In genomic region chr12:73998128-73998456, GRCm38 (mm10) we compare ENCODE assay signal across 8 mouse cellular contexts. TPM values are rescaled to one million over a fixed set of nuclear protein-coding genes. Genes with fewer than 3 reads are reported as not detected.
DNase-seq lines count a peak whose midpoint lies in the region; ATAC-seq and TF ChIP-seq lines count a peak whose summit lies in the region.

No protein-coding gene starts in this region.

- no peaks in the 10 kb centered on the region for H3K36me3 ChIP-seq in heart, embryonic 16.5 days (ENCODE audit: control insufficient read depth, insufficient read depth)
- no peaks in the 10 kb centered on the region for H3K36me3 ChIP-seq in heart, adult 2 months (ENCODE audit: control insufficient read depth, insufficient read depth, low read length)
- no peaks in the 10 kb centered on the region for H3K36me3 ChIP-seq in forebrain, embryonic 15.5 days
- H3K36me3 ChIP-seq in liver, embryonic 16.5 days (ENCODE audit: control insufficient read depth, insufficient read depth): no peaks in the 10 kb centered on the region

- no peak for TF ChIP-seq EP300 in heart, adult 2 months (IDR thresholded peaks at IDR 0.05; ENCODE audit: insufficient read depth, low read depth, low read length)

- H3K27me3 ChIP-seq in heart, embryonic 16.5 days (ENCODE audit: control insufficient read depth, insufficient read depth, low read length): peaks cover 28% of the 10 kb centered on the region
- H3K27me3 ChIP-seq in heart, adult 2 months (ENCODE audit: control insufficient read depth, insufficient read depth, low read length): peaks cover 15% of the 10 kb centered on the region
- H3K27me3 ChIP-seq in forebrain, embryonic 15.5 days: no peaks in the 10 kb centered on the region
- peaks cover 30% of the 10 kb centered on the region for H3K27me3 ChIP-seq in liver, embryonic 16.5 days (ENCODE audit: control insufficient read depth, insufficient read depth, low read depth, low read length)

- intact Hi-C loops in heart, adult 2 months (cut with DNase I): no loop called here

- H3K27ac ChIP-seq in heart, embryonic 16.5 days (ENCODE audit: low read length): no peak overlapping the region
- no peak overlapping the region for H3K27ac ChIP-seq in heart, adult 2 months
- H3K27ac ChIP-seq in forebrain, embryonic 15.5 days (replicated peaks): peak overlapping the region; percentile 75
- H3K27ac ChIP-seq in liver, embryonic 16.5 days (ENCODE audit: low read length): no peak overlapping the region

- TF ChIP-seq CTCF in heart, adult 2 months (IDR thresholded peaks at IDR 0.05): no peak

- 55% methylated on average over 5 of the region's 5 CpGs for whole genome bisulfite sequencing in heart, embryonic 16.5 days
- 48% methylated on average over 5 of the region's 5 CpGs for WGBS in heart, adult 2 months
- WGBS in forebrain, embryonic 15.5 days: 26% methylated on average over 5 of the region's 5 CpGs
- 31% methylated on average over 5 of the region's 5 CpGs for WGBS in liver, embryonic 16.5 days (ENCODE audit: insufficient replicate concordance)

- no peak overlapping the region for H3K9ac ChIP-seq in heart, embryonic 16.5 days (ENCODE audit: low read length)
- H3K9ac ChIP-seq in heart, adult 2 months (ENCODE audit: low read depth, low read length): no peak overlapping the region
- peak overlapping the region; percentile 80 for H3K9ac ChIP-seq in forebrain, embryonic 15.5 days (replicated peaks)
- H3K9ac ChIP-seq in liver, embryonic 16.5 days (ENCODE audit: low read depth, low read length): no peak overlapping the region

- no peak for ATAC-seq in heart, embryonic 16.5 days (replicated peaks; ENCODE audit: extremely low read depth, insufficient read depth, low FRiP score)
- no peak for ATAC-seq in forebrain, embryonic 15.5 days (replicated peaks)
- no peak for ATAC-seq in liver, embryonic 16.5 days (ENCODE audit: low read depth)
- no peak for ATAC-seq in cerebellum, adult (ENCODE audit: insufficient number of reproducible peaks, low FRiP score, low TSS enrichment)
- no peak for ATAC-seq in monocyte, adult 5-6 weeks (replicated peaks; ENCODE audit: insufficient number of reproducible peaks, low FRiP score, low TSS enrichment, poor library complexity, severe bottlenecking)

- peak overlapping the region; percentile 95 for H3K4me2 ChIP-seq in heart, embryonic 16.5 days (ENCODE audit: low read depth, low read length)
- H3K4me2 ChIP-seq in forebrain, embryonic 15.5 days (replicated peaks): peak overlapping the region; percentile 72
- H3K4me2 ChIP-seq in liver, embryonic 16.5 days (ENCODE audit: low read depth, low read length): no peak overlapping the region

- no peak for DNase-seq in heart, adult 2 months
- DNase-seq in R1 (ENCODE audit: low read depth, low spot score): peak; percentile 16
- no peak for DNase-seq in layer of hippocampus, adult 18-20 months (ENCODE audit: low spot score in 2 of 2)

- TF ChIP-seq POLR2A in heart, adult 2 months (IDR thresholded peaks at IDR 0.05; ENCODE audit: insufficient read depth, low read depth, low read length): no peak

- no peaks in the 10 kb centered on the region for H3K9me3 ChIP-seq in heart, embryonic 16.5 days (replicated peaks; ENCODE audit: control insufficient read depth, low read length)
- no peaks in the 10 kb centered on the region for H3K9me3 ChIP-seq in forebrain, embryonic 15.5 days
- no peaks in the 10 kb centered on the region for H3K9me3 ChIP-seq in liver, embryonic 16.5 days (replicated peaks; ENCODE audit: control insufficient read depth, low read length)

- peak overlapping the region; percentile 61 for H3K4me3 ChIP-seq in heart, embryonic 16.5 days (ENCODE audit: low read length)
- H3K4me3 ChIP-seq in heart, adult 2 months: no peak overlapping the region
- peak overlapping the region; percentile 79 for H3K4me3 ChIP-seq in forebrain, embryonic 15.5 days
- H3K4me3 ChIP-seq in liver, embryonic 16.5 days (ENCODE audit: low read depth, low read length): peak overlapping the region; percentile 31; the same call in 1 of the 2 replicates

- H3K79me2 ChIP-seq in heart, adult 2 months (replicated peaks; ENCODE audit: control insufficient read depth, insufficient read depth, low read length): no peaks in the 10 kb centered on the region

- 0 out of 2 replicates have a peak, but pooled peaks cover 2% of the 10 kb centered on the region for H3K4me1 ChIP-seq in heart, embryonic 16.5 days (ENCODE audit: control insufficient read depth, insufficient read depth, low read length)
- no peaks in the 10 kb centered on the region for H3K4me1 ChIP-seq in heart, adult 2 months (ENCODE audit: control insufficient read depth, insufficient read depth, low read length)
- peaks cover 16% of the 10 kb centered on the region for H3K4me1 ChIP-seq in forebrain, embryonic 15.5 days
- H3K4me1 ChIP-seq in liver, embryonic 16.5 days (ENCODE audit: control insufficient read depth, low read depth, low read length): no peaks in the 10 kb centered on the region; the same call in 1 of the 2 replicates

RNA-seq across cellular contexts. Expression of gene Syt16, which starts 0.6 kb away (rescaled TPM):
- polyA plus RNA-seq in heart, embryonic 16.5 days (2015; fragmentation: Nextera tagmentation; extraction: Ambion mirVana): 0.17 and 0.24 TPM in 2 replicates
- not detected for total RNA-seq in heart, adult 2 months (2021)
- polyA plus RNA-seq in heart, adult 2 months (2012; rRNA removed): 0.10 and 0.35 TPM in 2 replicates
- 55.0 and 66.8 TPM in 2 replicates for polyA plus RNA-seq in forebrain, embryonic 15.5 days (2015; fragmentation: Nextera tagmentation; extraction: Ambion mirVana)
- polyA plus RNA-seq in liver, embryonic 16.5 days (2015; fragmentation: Nextera tagmentation; extraction: Ambion mirVana): 0.12 TPM in 1 of 2 replicates, not detected in the other
- 10 to 100 TPM; 52.5 to 58.8 TPM for total RNA-seq in layer of hippocampus, adult 18-20 months (2021)
- not detected in 3 replicates for total RNA-seq in monocyte, adult 5-6 weeks (2017)

RNA-seq across cellular contexts. Expression of gene Snapc1, which starts 33.8 kb away (rescaled TPM):
- polyA plus RNA-seq in heart, embryonic 16.5 days (2015; fragmentation: Nextera tagmentation; extraction: Ambion mirVana): 17.3 and 17.7 TPM in 2 replicates
- total RNA-seq in heart, adult 2 months (2021): 10 to 100 TPM; 10.9 to 12.8 TPM
- 5.0 and 8.6 TPM in 2 replicates for polyA plus RNA-seq in heart, adult 2 months (2012; rRNA removed)
- 40.4 and 41.6 TPM in 2 replicates for polyA plus RNA-seq in forebrain, embryonic 15.5 days (2015; fragmentation: Nextera tagmentation; extraction: Ambion mirVana)
- 4.5 and 5.0 TPM in 2 replicates for polyA plus RNA-seq in liver, embryonic 16.5 days (2015; fragmentation: Nextera tagmentation; extraction: Ambion mirVana)
- total RNA-seq in layer of hippocampus, adult 18-20 months (2021): 10 to 100 TPM; 41.1 to 42.9 TPM
- 22.8 to 30.2 TPM (median 29.5 TPM) in 3 replicates for total RNA-seq in monocyte, adult 5-6 weeks (2017)

Comparison
In these comparisons a context has a peak if more than half of its experiments do, and no peak if none do; other contexts are left out.
1. RNA of gene Syt16, which starts 0.6 kb away (polyA plus RNA-seq): 55.0 to 66.8 TPM in forebrain, embryonic 15.5 days; 0.17 to 0.24 TPM in heart, embryonic 16.5 days, 0.12 TPM in liver, embryonic 16.5 days and 0.10 to 0.35 TPM in heart, adult 2 months; every median in the first group is over 10 times any median in the second.